Mouse (Mus musculus): ENCODE results near the gene Ccdc80.

DNA sequence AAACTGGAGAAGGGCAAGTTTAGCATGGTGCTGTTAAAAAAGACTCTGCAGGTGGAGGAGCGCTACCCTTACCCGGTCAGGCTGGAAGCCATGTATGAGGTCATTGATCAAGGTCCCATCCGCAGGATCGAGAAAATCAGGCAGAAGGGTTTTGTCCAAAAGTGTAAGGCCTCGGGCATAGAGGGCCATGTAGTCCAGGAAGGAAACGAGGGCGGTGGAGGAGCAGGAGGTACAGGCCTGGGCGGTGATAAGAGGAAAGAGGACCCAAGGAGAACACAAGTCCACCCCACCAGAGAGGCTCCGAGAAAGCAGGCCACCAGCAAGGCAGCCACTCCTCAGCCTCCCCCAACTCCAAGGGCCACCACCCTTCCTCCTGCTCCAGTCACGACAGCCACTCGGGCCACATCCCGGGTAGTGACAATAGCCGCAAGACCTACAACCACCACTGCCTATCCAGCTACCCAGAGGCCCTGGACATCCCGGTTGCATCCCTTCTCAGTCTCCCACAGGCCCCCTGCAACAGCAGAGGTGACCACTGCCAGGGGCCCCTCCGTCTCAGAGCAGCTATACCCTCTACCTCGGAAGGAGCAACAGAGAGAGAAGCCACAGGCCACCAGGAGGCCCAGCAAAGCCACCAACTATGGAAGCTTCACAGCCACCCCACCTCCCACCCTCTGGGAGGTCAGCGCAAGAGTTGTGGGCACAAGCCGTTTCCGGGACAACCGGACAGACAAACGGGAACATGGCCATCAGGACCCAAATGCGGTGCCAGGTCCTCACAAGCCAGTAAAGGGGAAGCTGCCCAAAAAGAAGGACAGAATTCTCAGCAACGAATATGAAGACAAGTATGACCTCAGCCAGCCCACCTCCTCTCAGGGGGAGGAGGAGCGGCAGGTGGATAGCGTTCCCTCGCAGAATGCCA is 2.6 kb downstream of the Ccdc80 start:
- TF ChIP-seq CTCF (conservative IDR thresholded peaks at IDR 0.05; ENCODE audit: low read length) (no peak), NANOG (IDR thresholded peaks at IDR 0.05; ENCODE audit: borderline replicate concordance, low read length) (no peak)
